Mouse (Mus musculus) neural tube, embryonic 10.5 days (tissue): Measurements from ENCODE around the gene Trim40.
A peak's percentile ranks its signal among the peaks of the same experiment; 100 is the strongest.

ENCODE experiments used
- DNase-seq: peaks from one replicate; pipeline ENCODE4 v3.0.0-alpha.2; 2017; ENCODE audit warnings: low spot score; ENCODE audit errors: extremely low spot score

Trim40 gene

GRCm38 (mm10) chr17:36840961-36841445 lies 48.9 kb downstream of the Trim40 start:
- no peak for DNase-seq

DNA sequence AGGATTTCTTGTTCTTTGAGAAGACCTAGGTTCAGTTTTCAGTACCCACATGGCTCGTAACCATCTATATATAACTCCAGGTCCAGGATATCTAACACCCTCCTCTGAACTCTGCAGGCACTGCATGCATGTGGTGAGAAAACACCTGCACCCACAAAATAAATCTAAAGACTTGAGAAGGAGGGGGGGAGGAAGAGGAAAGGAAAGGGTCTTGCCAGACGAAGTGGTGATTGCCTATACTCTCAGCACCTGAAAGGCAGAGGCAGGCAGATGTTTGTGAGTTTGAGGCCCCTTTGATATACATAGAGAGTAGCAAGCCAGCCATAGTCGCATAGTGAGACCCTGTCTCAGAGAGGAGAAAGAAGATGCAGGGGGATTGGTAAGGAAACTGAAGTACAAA lies 50.0 kb downstream of the Trim40 start:
- no peak for DNase-seq

DNA sequence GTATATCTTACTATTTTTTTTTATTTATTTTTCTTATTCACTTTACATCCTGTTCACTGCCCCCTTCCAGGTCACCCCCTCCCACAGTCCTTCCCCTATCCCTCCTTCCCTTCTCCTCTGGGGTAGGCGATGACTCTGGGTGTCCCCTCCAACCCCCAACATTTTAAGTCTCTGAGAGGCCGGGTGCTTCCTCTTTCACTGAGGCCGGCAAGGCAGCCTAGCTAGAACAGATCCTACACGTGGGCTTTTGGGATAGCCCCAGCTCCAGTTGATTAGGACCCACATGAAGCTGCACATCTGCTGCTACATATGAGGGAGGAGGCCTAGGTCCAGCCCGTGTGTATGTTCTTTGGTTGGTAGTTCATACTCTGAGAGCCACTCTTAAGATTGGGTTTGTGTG lies 50.9 kb downstream of the Trim40 start:
- DNase-seq, result no peak

GRCm38 (mm10) chr17:36836874-36837647 lies 52.9 kb downstream of the Trim40 start, which contains the start of gene Trim26:
Gene Trim26, plus strand, starts transcription at chr17:36837134.
- peak; percentile 93 for DNase-seq

- no peak for DNase-seq
Observed at GRCm38 (mm10) chr17:36836427-36836812, 53.5 kb downstream of the Trim40 start.

DNA sequence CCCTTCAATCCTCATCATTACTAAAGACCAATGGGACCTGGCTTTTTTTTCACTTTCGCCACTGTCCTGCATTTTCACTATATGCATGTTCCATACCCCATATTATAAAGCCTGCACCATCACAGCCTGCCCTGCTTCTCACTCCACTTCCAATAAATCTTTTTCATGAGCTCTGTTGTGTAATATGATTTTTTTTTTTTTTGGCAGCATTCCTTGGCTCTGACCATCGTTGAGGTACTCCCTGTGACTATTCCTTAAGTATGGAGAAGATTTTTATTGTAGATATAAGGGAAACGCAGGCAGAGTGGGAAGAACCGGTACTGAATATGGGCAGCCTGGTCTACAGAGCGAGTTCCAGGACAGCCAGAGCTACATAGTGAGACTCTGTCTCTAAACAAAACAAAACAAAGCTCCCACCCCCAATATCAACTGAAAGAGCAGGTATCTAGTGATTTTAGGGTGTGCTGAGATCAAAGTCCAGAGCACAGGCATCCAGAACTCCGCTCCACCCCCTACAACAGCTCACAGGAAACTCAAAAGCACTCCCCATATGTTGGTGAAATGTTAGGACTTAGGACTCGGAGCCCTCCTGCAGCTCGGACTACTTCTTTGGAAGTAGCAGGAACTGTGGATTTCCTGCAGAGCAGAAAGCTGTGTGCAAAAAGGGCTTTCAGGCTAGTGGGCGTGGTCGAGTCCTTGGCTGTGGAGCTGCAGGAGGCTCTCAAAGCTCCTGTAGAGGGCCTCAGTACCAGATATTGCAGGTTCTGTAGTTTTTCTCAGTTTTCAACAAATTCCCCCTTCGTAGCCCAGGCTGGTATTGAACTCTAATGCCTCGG lies 54.1 kb downstream of the Trim40 start:
- DNase-seq, result peak; percentile 38

- DNase-seq, result no peak
Observed at GRCm38 (mm10) chr17:36832694-36833093, 57.2 kb downstream of the Trim40 start.
